Mouse (Mus musculus) embryonic facial prominence, embryonic 14.5 days (tissue): ENCODE measurements at regions not wholly inside any gene's neighbourhood (a gene's known extent, or its start where the extent isn't known, plus 50 kb on each side); places are given as distances from the start of the nearest gene placed in this dataset.

ENCODE experiments used
- ATAC-seq: fragments of 200-750 bp; cut with Nextera tagmentation; 2 replicates; pipeline ENCODE4 v1.8.0; 2017; ENCODE audit warnings: low read depth, moderate number of reproducible peaks, moderate TSS enrichment
- DNase-seq: peaks from one replicate; pipeline ENCODE4 v3.0.0-alpha.2; 2015; ENCODE audit warnings: low spot score
- H3K27ac ChIP-seq: fragments of 300-500 bp; sonication (generic); replicated peaks from 2 replicates; pipeline ENCODE4 v1.5.1; 2014; ENCODE audit warnings: low read depth, mild to moderate bottlenecking, low read length, moderate library complexity
- H3K27me3 ChIP-seq: fragments of 300-500 bp; sonication (generic); replicated peaks from 2 replicates; pipeline ENCODE4 v1.6.1; 2014; ENCODE audit warnings: low read length; ENCODE audit not compliant: control insufficient read depth, insufficient read depth
- H3K36me3 ChIP-seq: fragments of 300-500 bp; sonication (generic); 2 replicates; pipeline ENCODE4 v1.6.1; 2014; ENCODE audit warnings: low read length, mixed read lengths; ENCODE audit not compliant: control insufficient read depth, insufficient read depth
- H3K4me1 ChIP-seq: fragments of 300-500 bp; sonication (generic); 2 replicates; pipeline ENCODE4 v1.6.1; 2014; ENCODE audit warnings: antibody characterized with exemption, low read length; ENCODE audit not compliant: control insufficient read depth, insufficient read depth
- H3K4me2 ChIP-seq: fragments of 300-500 bp; sonication (generic); 2 replicates; pipeline ENCODE4 v1.6.1; 2014; ENCODE audit warnings: low read depth, mild to moderate bottlenecking, low read length, moderate library complexity, mixed read lengths
- H3K4me3 ChIP-seq: fragments of 300-500 bp; sonication (generic); 2 replicates; pipeline ENCODE4 v1.5.1; 2014; ENCODE audit warnings: low read depth, mild to moderate bottlenecking, low read length
- H3K9ac ChIP-seq: fragments of 300-500 bp; sonication (generic); 2 replicates; pipeline ENCODE4 v1.6.1; 2014; ENCODE audit warnings: low read depth, mild to moderate bottlenecking, low read length, moderate library complexity, mixed read lengths
- H3K9me3 ChIP-seq: fragments of 300-500 bp; sonication (generic); 2 replicates; pipeline ENCODE4 v1.6.1; 2016; ENCODE audit warnings: low read length; ENCODE audit not compliant: control insufficient read depth
- WGBS: fragments of 180-500 bp; shearing (Covaris S2); extraction: QIAGEN DNeasy Blood & Tissue Kit; methylation state at CpG from one replicate; pipeline ENCODE4 v1.1.7; 2014; 5-methylcytosine and 5-hydroxymethylcytosine counted together

- Histone ChIP-seq H3K9me3 (no peaks in the 10 kb centered on the region), H3K9ac (no peak overlapping the region), H3K4me1 (no peaks in the 10 kb centered on the region), H3K27ac (no peak overlapping the region), H3K27me3 (no peaks in the 10 kb centered on the region), H3K4me3 (no peak overlapping the region), H3K36me3 (no peaks in the 10 kb centered on the region), H3K4me2 (no peak overlapping the region)
- 91% methylated on average over 8 of the region's 8 CpGs for WGBS
- ATAC-seq (no peak), DNase-seq (no peak)
These were observed 199.6 kb downstream of the Sptssa start for GRCm38 (mm10) chr12:54456731-54457130.

- no peaks in the 10 kb centered on the region for H3K36me3 ChIP-seq
- H3K9me3 ChIP-seq, result no peaks in the 10 kb centered on the region
- 86% methylated on average over 10 of the region's 10 CpGs for WGBS
- DNase-seq (no peak), ATAC-seq (no peak)
- H3K4me3 ChIP-seq, result no peak overlapping the region
- H3K4me2 ChIP-seq, result no peak overlapping the region
- no peaks in the 10 kb centered on the region for H3K4me1 ChIP-seq
- no peak overlapping the region for H3K27ac ChIP-seq
- no peaks in the 10 kb centered on the region for H3K27me3 ChIP-seq
- H3K9ac ChIP-seq, result no peak overlapping the region
These were observed 201.8 kb downstream of the Sptssa start for GRCm38 (mm10) chr12:54454606-54455005.

- Histone ChIP-seq H3K4me1 (no peaks in the 10 kb centered on the region), H3K36me3 (no peaks in the 10 kb centered on the region), H3K27ac (no peak overlapping the region), H3K27me3 (no peaks in the 10 kb centered on the region), H3K9me3 (no peaks in the 10 kb centered on the region), H3K4me3 (no peak overlapping the region), H3K4me2 (no peak overlapping the region), H3K9ac (no peak overlapping the region)
- WGBS, result 67% methylated on average over 4 of the region's 4 CpGs
- no peak for ATAC-seq
- peak; percentile 48 for DNase-seq
These were observed 203.0 kb downstream of the Sptssa start for GRCm38 (mm10) chr12:54453343-54453742.

- Histone ChIP-seq H3K27me3 (no peaks in the 10 kb centered on the region), H3K4me3 (no peak overlapping the region), H3K27ac (no peak overlapping the region), H3K4me2 (no peak overlapping the region), H3K9ac (no peak overlapping the region), H3K4me1 (no peaks in the 10 kb centered on the region), H3K9me3 (no peaks in the 10 kb centered on the region), H3K36me3 (no peaks in the 10 kb centered on the region)
- ATAC-seq (no peak), DNase-seq (no peak)
- WGBS, result 58% methylated on average over 10 of the region's 10 CpGs
These were observed 206.0 kb downstream of the Sptssa start for GRCm38 (mm10) chr12:54450369-54450768.

GRCm38 (mm10) chr12:54448221-54448620 lies 208.2 kb downstream of the Sptssa start:
- ATAC-seq, result no peak
- WGBS, result 28% methylated on average over 2 of the region's 2 CpGs

GRCm38 (mm10) chr12:54447354-54447753 lies 209.0 kb downstream of the Sptssa start:
- DNase-seq, result no peak
- Histone ChIP-seq H3K9me3 (no peaks in the 10 kb centered on the region), H3K4me1 (0 out of 2 replicates have a peak, but pooled peaks cover 9% of the 10 kb centered on the region), H3K4me3 (no peak overlapping the region), H3K4me2 (no peak overlapping the region), H3K9ac (no peak overlapping the region), H3K27ac (no peak overlapping the region), H3K36me3 (no peaks in the 10 kb centered on the region), H3K27me3 (no peaks in the 10 kb centered on the region)
- no peak for ATAC-seq
- WGBS, result 55% methylated on average over 3 of the region's 3 CpGs

More at GRCm38 (mm10) chr12:54448221-54448620, 208.2 kb downstream of the Sptssa start:
- H3K9me3 ChIP-seq, result no peaks in the 10 kb centered on the region
- H3K4me1 ChIP-seq, result 0 out of 2 replicates have a peak, but pooled peaks cover 4% of the 10 kb centered on the region
- no peak overlapping the region for H3K27ac ChIP-seq
- no peak overlapping the region for H3K9ac ChIP-seq
- no peak overlapping the region for H3K4me3 ChIP-seq
- DNase-seq, result peak; percentile 15
- H3K4me2 ChIP-seq, result no peak overlapping the region
- H3K27me3 ChIP-seq, result no peaks in the 10 kb centered on the region
- no peaks in the 10 kb centered on the region for H3K36me3 ChIP-seq

GRCm38 (mm10) chr12:54446356-54446755 lies 210.0 kb downstream of the Sptssa start:
- Histone ChIP-seq H3K4me3 (no peak overlapping the region), H3K9ac (no peak overlapping the region), H3K27me3 (no peaks in the 10 kb centered on the region), H3K36me3 (no peaks in the 10 kb centered on the region), H3K4me2 (no peak overlapping the region), H3K9me3 (no peaks in the 10 kb centered on the region), H3K27ac (no peak overlapping the region), H3K4me1 (0 out of 2 replicates have a peak, but pooled peaks cover 9% of the 10 kb centered on the region)
- DNase-seq, result no peak
- no peak for ATAC-seq
- WGBS, result 85% methylated on average over 7 of the region's 7 CpGs

- 0 out of 2 replicates have a peak, but pooled peaks have one; percentile 4 for ATAC-seq
- Histone ChIP-seq H3K9ac (no peak overlapping the region), H3K9me3 (no peaks in the 10 kb centered on the region), H3K4me1 (0 out of 2 replicates have a peak, but pooled peaks cover 9% of the 10 kb centered on the region), H3K27me3 (no peaks in the 10 kb centered on the region), H3K4me2 (no peak overlapping the region), H3K27ac (no peak overlapping the region), H3K4me3 (no peak overlapping the region), H3K36me3 (no peaks in the 10 kb centered on the region)
- DNase-seq, result peak; percentile 37
- WGBS, result 43% methylated on average over 4 of the region's 4 CpGs
These were observed 212.0 kb downstream of the Sptssa start for GRCm38 (mm10) chr12:54444416-54444815.

- Histone ChIP-seq H3K4me2 (no peak overlapping the region), H3K27ac (no peak overlapping the region), H3K9ac (no peak overlapping the region), H3K36me3 (no peaks in the 10 kb centered on the region), H3K9me3 (no peaks in the 10 kb centered on the region), H3K4me1 (0 out of 2 replicates have a peak, but pooled peaks cover 9% of the 10 kb centered on the region), H3K4me3 (no peak overlapping the region), H3K27me3 (no peaks in the 10 kb centered on the region)
- 49% methylated on average over 2 of the region's 2 CpGs for WGBS
- DNase-seq (peak; percentile 62), ATAC-seq (peak; percentile 48; the same call in 1 of the 2 replicates)
These were observed 213.1 kb downstream of the Sptssa start for GRCm38 (mm10) chr12:54443285-54443684.
